Mouse (Mus musculus): ENCODE data around the gene Smyd1. TPM values are rescaled to one million over a fixed set of nuclear protein-coding genes. Genes with fewer than 3 reads are reported as not detected.

Smyd1 gene
- polyA plus RNA-seq, 1 experiment from 2014 or later, result 0.32 TPM

DNA sequence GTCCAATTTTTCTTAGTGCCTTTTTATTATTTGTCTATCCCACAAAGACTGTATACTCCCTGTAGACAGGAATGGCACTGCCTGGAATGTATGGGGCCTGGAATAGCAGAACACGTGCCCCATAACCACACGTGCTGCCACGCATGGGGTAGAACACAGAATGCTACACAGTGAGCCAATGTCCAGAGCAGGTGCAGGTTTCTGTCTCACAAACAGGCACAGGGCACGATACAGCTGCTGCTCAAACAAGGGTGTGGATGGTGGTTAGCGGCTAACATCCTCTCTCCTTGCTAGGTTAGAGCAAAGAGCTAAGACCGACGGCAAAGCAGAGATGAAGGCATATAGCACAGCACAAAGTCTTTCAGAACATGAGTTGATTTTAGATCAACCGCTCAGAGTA lies 14.5 kb downstream of the Smyd1 start:
- H3K4me3 ChIP-seq (replicated peaks), result no peak overlapping the region
- H3K9ac ChIP-seq, result no peak overlapping the region
- H3K36me3 ChIP-seq, result no peaks in the 10 kb centered on the region
- H3K27me3 ChIP-seq (replicated peaks), result no peaks in the 10 kb centered on the region
- no peak overlapping the region for H3K4me2 ChIP-seq
- no peak for ATAC-seq (ENCODE audit: insufficient read depth, low FRiP score, low read depth)
- H3K4me1 ChIP-seq, result no peaks in the 10 kb centered on the region
- H3K9me3 ChIP-seq, result no peaks in the 10 kb centered on the region
- 85% methylated on average over 8 of the region's 8 CpGs for WGBS
- H3K27ac ChIP-seq, result no peak overlapping the region

DNA sequence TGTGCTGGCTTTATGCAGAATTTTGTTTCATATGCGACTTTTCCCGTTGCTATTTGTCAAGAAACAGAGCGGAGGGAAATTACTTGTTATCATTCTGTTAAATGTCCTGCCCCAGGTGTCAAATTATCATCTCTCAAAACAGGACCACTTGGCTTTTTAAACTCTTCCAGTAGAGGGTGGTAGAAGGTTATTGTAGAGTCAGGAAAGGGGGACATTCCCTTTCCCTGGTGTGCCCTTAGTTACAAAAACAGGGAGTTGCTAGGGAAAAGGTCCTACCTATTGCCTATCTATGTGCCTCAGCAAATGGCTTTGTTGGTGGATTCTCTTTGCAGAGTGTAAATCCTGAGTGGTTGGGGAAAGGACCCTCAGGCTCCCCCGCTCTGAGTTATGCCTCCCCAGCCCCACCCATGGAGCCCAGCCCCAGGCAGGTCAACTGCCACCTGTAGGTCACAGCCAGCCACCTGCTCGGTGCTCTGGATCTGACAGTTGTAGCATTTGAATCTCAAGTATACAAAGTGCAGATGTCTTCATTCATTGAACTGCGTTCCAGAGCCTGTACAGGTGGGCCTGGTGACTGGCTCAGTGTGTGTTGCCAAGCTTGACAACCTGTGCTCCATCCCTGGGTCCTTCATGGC lies 19.8 kb downstream of the Smyd1 start:
- Histone ChIP-seq H3K27ac (no peak overlapping the region), H3K4me3 (replicated peaks) (no peak overlapping the region), H3K4me1 (no peaks in the 10 kb centered on the region), H3K36me3 (no peaks in the 10 kb centered on the region), H3K9ac (no peak overlapping the region), H3K4me2 (no peak overlapping the region), H3K9me3 (no peaks in the 10 kb centered on the region), H3K27me3 (replicated peaks) (no peaks in the 10 kb centered on the region)
- 47% methylated on average over 6 of the region's 6 CpGs for WGBS
- no peak for ATAC-seq (ENCODE audit: insufficient read depth, low FRiP score, low read depth)

DNA sequence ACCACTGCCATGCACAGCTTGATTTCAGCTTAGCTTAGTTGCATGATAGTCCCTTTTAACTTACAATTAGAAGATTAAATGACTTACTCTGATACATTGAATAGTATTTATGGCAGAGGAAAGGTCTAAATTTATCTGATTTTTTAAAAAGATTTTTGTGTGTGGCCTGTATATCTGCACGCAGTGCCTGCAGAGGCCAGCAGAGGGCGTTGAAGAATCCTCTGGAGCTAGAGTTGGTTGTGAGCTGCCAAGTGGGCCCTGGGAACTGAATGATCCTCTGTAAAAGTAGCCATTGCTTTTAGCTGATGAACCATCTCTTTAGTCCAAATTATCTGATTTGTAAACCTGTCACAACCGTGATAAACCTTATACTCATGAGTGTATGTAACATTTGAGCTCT lies 23.3 kb downstream of the Smyd1 start:
- no peak for ATAC-seq (ENCODE audit: insufficient read depth, low FRiP score, low read depth)
- Histone ChIP-seq H3K9me3 (no peaks in the 10 kb centered on the region), H3K36me3 (no peaks in the 10 kb centered on the region), H3K27ac (no peak overlapping the region), H3K4me2 (no peak overlapping the region), H3K4me3 (replicated peaks) (no peak overlapping the region), H3K27me3 (replicated peaks) (no peaks in the 10 kb centered on the region), H3K4me1 (no peaks in the 10 kb centered on the region), H3K9ac (no peak overlapping the region)
- 47% methylated on average over 3 of the region's 3 CpGs for WGBS

DNA sequence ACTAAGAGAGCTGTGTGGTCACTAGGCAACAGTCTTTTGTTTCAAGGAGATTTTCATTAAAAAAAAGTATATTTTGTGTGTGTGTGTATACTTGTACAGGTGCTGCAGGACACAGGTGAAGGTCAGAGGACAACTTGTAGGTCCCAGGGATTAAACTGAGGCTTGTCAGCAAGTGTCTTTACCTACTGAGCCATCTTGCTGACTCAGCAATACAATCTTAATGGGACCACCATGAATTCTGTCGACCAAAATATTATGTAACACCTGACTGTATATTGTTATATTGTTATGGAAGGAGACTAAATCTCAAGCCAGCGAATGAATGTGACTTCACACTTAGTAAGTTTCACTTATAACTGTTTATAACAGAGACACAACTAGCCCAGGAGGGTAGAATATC lies 24.0 kb downstream of the Smyd1 start:
- no peak overlapping the region for H3K27ac ChIP-seq
- 67% methylated on average over 2 of the region's 2 CpGs for WGBS
- H3K36me3 ChIP-seq, result no peaks in the 10 kb centered on the region
- no peak overlapping the region for H3K4me3 ChIP-seq (replicated peaks)
- H3K4me2 ChIP-seq, result no peak overlapping the region
- no peaks in the 10 kb centered on the region for H3K4me1 ChIP-seq
- H3K9me3 ChIP-seq, result no peaks in the 10 kb centered on the region
- no peak overlapping the region for H3K9ac ChIP-seq
- no peak for ATAC-seq (ENCODE audit: insufficient read depth, low FRiP score, low read depth)
- H3K27me3 ChIP-seq (replicated peaks), result no peaks in the 10 kb centered on the region

DNA sequence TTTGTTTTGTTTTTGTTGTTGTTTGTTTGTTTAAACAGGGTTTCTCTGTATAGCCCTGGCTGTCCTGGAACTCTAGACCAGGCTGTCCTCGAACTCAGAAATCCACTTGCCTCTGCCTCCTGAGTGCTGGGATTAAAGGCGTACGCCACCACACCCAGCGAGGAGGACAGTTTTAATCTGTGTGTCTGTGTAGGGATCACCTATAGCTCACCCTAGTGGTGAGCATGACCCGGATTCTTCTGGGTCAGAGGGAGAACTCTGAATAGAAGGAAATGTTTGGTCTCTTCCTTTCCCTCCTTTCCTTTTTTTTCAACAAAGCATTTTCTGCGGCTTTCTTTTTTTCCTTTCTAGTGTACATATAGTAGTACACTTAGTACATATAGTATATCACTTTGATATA lies 26.7 kb downstream of the Smyd1 start:
- H3K9me3 ChIP-seq, result no peaks in the 10 kb centered on the region
- H3K4me2 ChIP-seq, result no peak overlapping the region
- no peak overlapping the region for H3K4me3 ChIP-seq (replicated peaks)
- no peak overlapping the region for H3K9ac ChIP-seq
- H3K4me1 ChIP-seq, result no peaks in the 10 kb centered on the region
- H3K36me3 ChIP-seq, result no peaks in the 10 kb centered on the region
- H3K27ac ChIP-seq, result no peak overlapping the region
- H3K27me3 ChIP-seq (replicated peaks), result no peaks in the 10 kb centered on the region
- 77% methylated on average over 6 of the region's 6 CpGs for WGBS
- no peak for ATAC-seq (ENCODE audit: insufficient read depth, low FRiP score, low read depth)

- no peaks in the 10 kb centered on the region for H3K27me3 ChIP-seq (replicated peaks)
- no peaks in the 10 kb centered on the region for H3K36me3 ChIP-seq
- H3K9ac ChIP-seq, result no peak overlapping the region
- WGBS, result 85% methylated on average over 14 of the region's 14 CpGs
- H3K4me2 ChIP-seq, result no peak overlapping the region
- no peak for ATAC-seq (ENCODE audit: insufficient read depth, low FRiP score, low read depth)
- no peaks in the 10 kb centered on the region for H3K4me1 ChIP-seq
- H3K27ac ChIP-seq, result no peak overlapping the region
- H3K4me3 ChIP-seq (replicated peaks), result no peak overlapping the region
- no peaks in the 10 kb centered on the region for H3K9me3 ChIP-seq
These were observed 28.5 kb downstream of the Smyd1 start for GRCm38 (mm10) chr6:71293509-71293908.

DNA sequence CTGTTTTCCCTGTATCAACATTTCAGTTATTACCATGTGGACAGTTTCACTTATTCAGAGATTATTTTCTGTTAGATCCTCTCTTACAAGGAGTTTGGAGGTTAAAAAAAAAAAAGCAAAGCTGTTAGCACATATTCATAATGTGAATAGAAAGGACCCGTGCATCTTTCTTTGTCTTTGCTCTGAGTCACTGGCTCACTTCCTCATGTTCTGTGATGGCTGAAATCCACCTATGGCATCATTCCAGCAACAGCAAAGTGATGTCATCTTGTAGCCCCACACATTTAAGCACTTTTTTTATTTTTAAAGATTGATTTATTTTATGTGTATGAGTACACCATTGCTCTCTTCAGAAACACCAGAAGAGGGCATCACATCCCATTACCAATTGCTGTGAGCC lies 42.6 kb downstream of the Smyd1 start:
- 60% methylated on average over 1 of the region's 1 CpGs for WGBS
- H3K36me3 ChIP-seq, result peaks cover 4% of the 10 kb centered on the region; the same call in 1 of the 2 replicates
- H3K9me3 ChIP-seq, result no peaks in the 10 kb centered on the region
- H3K4me3 ChIP-seq (replicated peaks), result no peak overlapping the region
- H3K9ac ChIP-seq, result no peak overlapping the region
- no peaks in the 10 kb centered on the region for H3K4me1 ChIP-seq
- no peaks in the 10 kb centered on the region for H3K27me3 ChIP-seq (replicated peaks)
- no peak overlapping the region for H3K4me2 ChIP-seq
- ATAC-seq (ENCODE audit: insufficient read depth, low FRiP score, low read depth), result no peak
- no peak overlapping the region for H3K27ac ChIP-seq

DNA sequence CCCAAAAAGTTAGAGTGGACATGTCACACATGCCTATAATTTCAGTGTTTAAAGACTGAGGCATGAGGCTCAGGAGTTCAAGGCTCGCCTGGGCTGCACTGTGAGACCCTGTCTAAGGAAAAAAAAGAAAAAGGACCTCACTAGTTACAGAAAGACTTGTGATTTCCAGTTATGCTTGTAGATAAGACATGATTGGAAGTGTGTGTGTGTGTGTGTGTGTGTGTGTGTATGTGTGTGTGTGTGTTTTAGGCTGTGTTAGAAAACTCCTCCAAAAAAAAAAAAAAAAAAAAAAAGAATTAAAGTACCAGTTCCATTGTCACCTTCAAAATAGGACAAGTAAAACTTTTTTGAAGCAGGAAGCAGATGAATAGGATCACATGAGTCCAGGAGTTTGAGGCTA lies 47.4 kb downstream of the Smyd1 start:
- Histone ChIP-seq H3K27ac (no peak overlapping the region), H3K36me3 (no peaks in the 10 kb centered on the region), H3K9me3 (no peaks in the 10 kb centered on the region), H3K4me1 (peaks cover 8% of the 10 kb centered on the region), H3K9ac (no peak overlapping the region), H3K27me3 (replicated peaks) (no peaks in the 10 kb centered on the region), H3K4me3 (replicated peaks) (no peak overlapping the region), H3K4me2 (no peak overlapping the region)
- ATAC-seq (ENCODE audit: insufficient read depth, low FRiP score, low read depth), result no peak
- WGBS, result 80% methylated on average over 1 of the region's 1 CpGs

GRCm38 (mm10) chr6:71273715-71274114 lies 48.3 kb downstream of the Smyd1 start:
- Histone ChIP-seq H3K27me3 (replicated peaks) (no peaks in the 10 kb centered on the region), H3K4me1 (peaks cover 8% of the 10 kb centered on the region), H3K36me3 (no peaks in the 10 kb centered on the region), H3K27ac (no peak overlapping the region), H3K4me2 (no peak overlapping the region), H3K4me3 (replicated peaks) (no peak overlapping the region), H3K9ac (no peak overlapping the region), H3K9me3 (no peaks in the 10 kb centered on the region)
- ATAC-seq (ENCODE audit: insufficient read depth, low FRiP score, low read depth), result no peak
- WGBS, result 81% methylated on average over 1 of the region's 1 CpGs

DNA sequence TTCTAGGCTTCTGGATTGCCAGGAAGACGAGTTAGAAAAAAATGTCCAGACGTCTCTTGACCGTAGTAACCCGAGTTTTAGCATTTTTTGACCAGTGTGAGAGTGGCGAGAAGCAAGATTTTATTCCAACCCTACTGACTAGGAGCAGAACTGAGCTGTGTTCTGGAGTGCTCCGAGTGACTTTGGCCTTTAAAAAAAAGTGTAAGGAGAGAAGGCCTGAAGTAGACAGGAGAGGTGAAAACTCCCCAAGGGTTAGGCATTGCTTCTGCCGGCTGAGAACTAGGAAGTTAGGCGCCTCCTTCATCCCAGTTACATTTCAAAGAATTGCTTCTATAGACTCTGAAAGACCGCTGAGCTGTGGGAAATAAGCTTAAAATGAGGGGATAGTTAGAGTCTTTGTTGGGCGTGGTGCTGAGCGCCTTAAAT lies 49.7 kb downstream of the Smyd1 start:
- peak overlapping the region; percentile 100 for H3K9ac ChIP-seq

GRCm38 (mm10) chr6:71271389-71272315 lies 50.4 kb downstream of the Smyd1 start, which contains the start of gene Krcc1:
Gene Krcc1 (plus strand): TSS chr6:71271677.
- under 1% methylated on average over 78 of the region's 84 CpGs for WGBS
- Histone ChIP-seq H3K9me3 (no peaks in the 10 kb centered on the region), H3K27me3 (replicated peaks) (no peaks in the 10 kb centered on the region), H3K4me1 (peaks cover 8% of the 10 kb centered on the region), H3K9ac (peak within 1 kb of the TSS; percentile 100), H3K27ac (peak within 1 kb of the TSS; percentile 97), H3K4me2 (peak within 1 kb of the TSS; percentile 72), H3K4me3 (replicated peaks) (peak within 1 kb of the TSS; percentile 90), H3K36me3 (no peaks in the 10 kb centered on the region)
- peak; percentile 94 for ATAC-seq (ENCODE audit: insufficient read depth, low FRiP score, low read depth)

More for the DNA sequence above, 49.7 kb downstream of the Smyd1 start:
- H3K27me3 ChIP-seq (replicated peaks), result no peaks in the 10 kb centered on the region
- H3K27ac ChIP-seq, result peak overlapping the region; percentile 97
- H3K4me3 ChIP-seq (replicated peaks), result peak overlapping the region; percentile 90
- ATAC-seq (ENCODE audit: insufficient read depth, low FRiP score, low read depth), result no peak
- H3K36me3 ChIP-seq, result no peaks in the 10 kb centered on the region
- under 1% methylated on average over 11 of the region's 11 CpGs for WGBS
- H3K9me3 ChIP-seq, result no peaks in the 10 kb centered on the region
- H3K4me1 ChIP-seq, result peaks cover 8% of the 10 kb centered on the region
- H3K4me2 ChIP-seq, result peak overlapping the region; percentile 72

GRCm38 (mm10) chr6:71271057-71271388 lies 51.0 kb downstream of the Smyd1 start:
- H3K27ac ChIP-seq, result peak overlapping the region; percentile 86
- ATAC-seq (ENCODE audit: insufficient read depth, low FRiP score, low read depth), result peak; percentile 20
- no peak overlapping the region for H3K9ac ChIP-seq
- no peaks in the 10 kb centered on the region for H3K27me3 ChIP-seq (replicated peaks)
- peak overlapping the region; percentile 69 for H3K4me2 ChIP-seq
- peak overlapping the region; percentile 90 for H3K4me3 ChIP-seq (replicated peaks)
- H3K4me1 ChIP-seq, result peaks cover 8% of the 10 kb centered on the region
- no peaks in the 10 kb centered on the region for H3K9me3 ChIP-seq
- 2% methylated on average over 8 of the region's 8 CpGs for WGBS
- no peaks in the 10 kb centered on the region for H3K36me3 ChIP-seq
